Mouse (Mus musculus) frontal cortex, postnatal 25 days (tissue): ENCODE measurements at regions not wholly inside any gene's neighbourhood (a gene's known extent, or its start where the extent isn't known, plus 50 kb on each side); places are given as distances from the start of the nearest gene placed in this dataset.

Source experiments
- DNase-seq, 2 experiments: peaks; one replicate each; pipeline ENCODE4 v3.0.0; 2022; ENCODE audit warnings: low spot score in 2 of 2

- DNase-seq, result no peak
Observed at GRCm38 (mm10) chr12:117430886-117431285, 85.4 kb upstream of the Rapgef5 start.

GRCm38 (mm10) chr12:117432788-117433187 lies 83.5 kb upstream of the Rapgef5 start:
- DNase-seq, result no peak

GRCm38 (mm10) chr12:117437011-117437410 lies 79.3 kb upstream of the Rapgef5 start:
- no peak for DNase-seq

- DNase-seq, result peak in 1 of 2 experiments; percentile 28
Observed at GRCm38 (mm10) chr12:117439015-117439605, 77.2 kb upstream of the Rapgef5 start.

- no peak for DNase-seq
Observed at GRCm38 (mm10) chr12:117444247-117444989, 71.9 kb upstream of the Rapgef5 start.

GRCm38 (mm10) chr12:117447223-117447622 lies 69.1 kb upstream of the Rapgef5 start:
- no peak for DNase-seq

GRCm38 (mm10) chr12:117447843-117448728 lies 68.2 kb upstream of the Rapgef5 start:
- DNase-seq, result no peak

GRCm38 (mm10) chr12:117449080-117449479 lies 67.2 kb upstream of the Rapgef5 start:
- DNase-seq, result no peak

- DNase-seq, result no peak
Observed at GRCm38 (mm10) chr12:117450106-117450505, 66.2 kb upstream of the Rapgef5 start.

- DNase-seq, result no peak
Observed at GRCm38 (mm10) chr12:117450871-117451270, 65.4 kb upstream of the Rapgef5 start.

- DNase-seq, result no peak
Observed at GRCm38 (mm10) chr12:117451441-117451840, 64.8 kb upstream of the Rapgef5 start.

GRCm38 (mm10) chr12:117455800-117456199 lies 60.5 kb upstream of the Rapgef5 start:
- no peak for DNase-seq

GRCm38 (mm10) chr12:117458132-117459070 lies 57.9 kb upstream of the Rapgef5 start:
- DNase-seq, result no peak

GRCm38 (mm10) chr12:117459541-117459940 lies 56.7 kb upstream of the Rapgef5 start:
- no peak for DNase-seq

GRCm38 (mm10) chr12:117465206-117465605 lies 51.1 kb upstream of the Rapgef5 start:
- DNase-seq, result no peak

GRCm38 (mm10) chr12:117465998-117466397 lies 50.3 kb upstream of the Rapgef5 start:
- DNase-seq, result no peak
